Mouse (Mus musculus) neural tube, embryonic 12.5 days (tissue): ENCODE data around the gene Vmn2r12. TPM values are rescaled to one million over a fixed set of nuclear protein-coding genes. Genes with fewer than 3 reads are reported as not detected.
"Not testable (repeated sequence)": the region's sequence is repeated elsewhere in the genome, so short reads cannot be mapped to it uniquely, and the experiment has no call there.

Experiments used
- ATAC-seq: fragments of 200-750 bp; cut with Nextera tagmentation; 2 replicates; pipeline ENCODE4 v1.8.0; 2017; ENCODE audit warnings: low read depth, mild to moderate bottlenecking, moderate TSS enrichment, moderate library complexity; ENCODE audit not compliant: low FRiP score
- H3K27ac ChIP-seq: fragments of 300-500 bp; sonication (generic); 2 replicates; pipeline ENCODE4 v1.5.1; 2016
- H3K27me3 ChIP-seq: fragments of 300-500 bp; sonication (generic); replicated peaks from 2 replicates; pipeline ENCODE4 v1.6.1; 2016; ENCODE audit warnings: mild to moderate bottlenecking
- H3K36me3 ChIP-seq: fragments of 300-500 bp; sonication (generic); 2 replicates; pipeline ENCODE4 v1.6.1; 2016; ENCODE audit warnings: mild to moderate bottlenecking
- H3K4me1 ChIP-seq: fragments of 300-500 bp; sonication (generic); 2 replicates; pipeline ENCODE4 v1.6.1; 2016
- H3K4me2 ChIP-seq: fragments of 300-500 bp; sonication (generic); replicated peaks from 2 replicates; pipeline ENCODE4 v1.6.1; 2016; ENCODE audit warnings: mild to moderate bottlenecking
- H3K4me3 ChIP-seq: fragments of 300-500 bp; sonication (generic); 2 replicates; pipeline ENCODE4 v1.5.1; 2016
- H3K9ac ChIP-seq: fragments of 300-500 bp; sonication (generic); 2 replicates; pipeline ENCODE4 v1.6.1; 2016; ENCODE audit warnings: mild to moderate bottlenecking
- H3K9me3 ChIP-seq: fragments of 300-500 bp; sonication (generic); 2 replicates; pipeline ENCODE4 v1.6.1; 2016; ENCODE audit warnings: mild to moderate bottlenecking
- WGBS: fragments of 180-500 bp; shearing (Covaris S2); methylation state at CpG from one replicate; pipeline ENCODE4 v1.1.7; 2016; 5-methylcytosine and 5-hydroxymethylcytosine counted together
- polyA plus RNA-seq: library from polyadenylated mRNA; unstranded; fragments of >200 nt; fragmentation: Nextera tagmentation; extraction: Ambion mirVana; gene quantifications from 2 replicates; pipeline ENCODE4 v1.2.1, GENCODE M21; 2016

The Vmn2r12 gene
- not detected in 2 replicates for polyA plus RNA-seq

- not testable (repeated sequence) for H3K4me1 ChIP-seq, H3K4me3 ChIP-seq, H3K27ac ChIP-seq, H3K27me3 ChIP-seq, H3K9ac ChIP-seq, H3K4me2 ChIP-seq, ATAC-seq, H3K9me3 ChIP-seq, H3K36me3 ChIP-seq
- WGBS, result 87% methylated on average over 5 of the region's 5 CpGs
These were observed at the start of gene Vmn2r12 for GRCm38 (mm10) chr5:109097850-109098249. Vmn2r12 (minus strand) TSS chr5:109097950.

GRCm38 (mm10) chr5:109139546-109139945 lies 41.8 kb upstream of the Vmn2r12 start:
- no peak overlapping the region for H3K27ac ChIP-seq
- no peaks in the 10 kb centered on the region for H3K4me1 ChIP-seq
- H3K4me3 ChIP-seq, result no peak overlapping the region
- H3K9ac ChIP-seq, result no peak overlapping the region
- H3K4me2 ChIP-seq, result no peak overlapping the region
- H3K27me3 ChIP-seq, result no peaks in the 10 kb centered on the region
- ATAC-seq, result no peak
- H3K9me3 ChIP-seq, result 0 out of 2 replicates have a peak, but pooled peaks cover 15% of the 10 kb centered on the region
- WGBS, result 75% methylated on average over 2 of the region's 2 CpGs
- H3K36me3 ChIP-seq, result no peaks in the 10 kb centered on the region

- no peak for ATAC-seq
- no peak overlapping the region for H3K4me2 ChIP-seq
- WGBS, result 81% methylated on average over 2 of the region's 2 CpGs
- H3K9ac ChIP-seq, result no peak overlapping the region
- H3K27me3 ChIP-seq, result no peaks in the 10 kb centered on the region
- no peak overlapping the region for H3K4me3 ChIP-seq
- no peak overlapping the region for H3K27ac ChIP-seq
- peaks cover 18% of the 10 kb centered on the region; the same call in 1 of the 2 replicates for H3K9me3 ChIP-seq
- no peaks in the 10 kb centered on the region for H3K36me3 ChIP-seq
- no peaks in the 10 kb centered on the region for H3K4me1 ChIP-seq
These were observed 39.0 kb upstream of the Vmn2r12 start for GRCm38 (mm10) chr5:109136731-109137130.

GRCm38 (mm10) chr5:109096482-109096881 lies 1.3 kb downstream of the Vmn2r12 start:
- not testable (repeated sequence) for H3K4me3 ChIP-seq, ATAC-seq, H3K9ac ChIP-seq, H3K9me3 ChIP-seq, H3K4me2 ChIP-seq, H3K4me1 ChIP-seq, H3K36me3 ChIP-seq, H3K27ac ChIP-seq, H3K27me3 ChIP-seq
- WGBS, result 80% methylated on average over 3 of the region's 3 CpGs

GRCm38 (mm10) chr5:109072016-109072415 lies 25.7 kb downstream of the Vmn2r12 start:
- H3K9ac ChIP-seq, H3K4me3 ChIP-seq, H3K27ac ChIP-seq, H3K4me2 ChIP-seq, H3K4me1 ChIP-seq, H3K9me3 ChIP-seq, H3K27me3 ChIP-seq, H3K36me3 ChIP-seq, ATAC-seq: not testable (repeated sequence)
- 45% methylated on average over 4 of the region's 4 CpGs for WGBS

- H3K4me1 ChIP-seq, H3K27ac ChIP-seq, H3K36me3 ChIP-seq, H3K9ac ChIP-seq, H3K4me3 ChIP-seq, H3K4me2 ChIP-seq, ATAC-seq, H3K27me3 ChIP-seq: not testable (repeated sequence)
- WGBS, result 86% methylated on average over 3 of the region's 3 CpGs
- H3K9me3 ChIP-seq, result peaks cover 18% of the 10 kb centered on the region; the same call in 1 of the 2 replicates
These were observed 38.3 kb downstream of the Vmn2r12 start, which contains the start of gene Vmn2r11 for GRCm38 (mm10) chr5:109059469-109059868. Vmn2r11 (minus strand) TSS chr5:109059569.

GRCm38 (mm10) chr5:109055286-109055685 lies 42.5 kb downstream of the Vmn2r12 start:
- H3K9me3 ChIP-seq, result 0 out of 2 replicates have a peak, but pooled peaks cover 6% of the 10 kb centered on the region
- no peak for ATAC-seq
- H3K4me2 ChIP-seq, result no peak overlapping the region
- no peak overlapping the region for H3K9ac ChIP-seq
- H3K27ac ChIP-seq, result no peak overlapping the region
- no peaks in the 10 kb centered on the region for H3K4me1 ChIP-seq
- H3K4me3 ChIP-seq, result no peak overlapping the region
- H3K27me3 ChIP-seq, result no peaks in the 10 kb centered on the region
- WGBS, result 89% methylated on average over 1 of the region's 1 CpGs
- no peaks in the 10 kb centered on the region for H3K36me3 ChIP-seq

Other genes starting within 250 kb of the Vmn2r12 start
- not detected in 2 replicates for gene Vmn2r9, start 245.3 kb downstream of the Vmn2r12 start, polyA plus RNA-seq
- gene Vmn2r10, start 91.4 kb downstream of the Vmn2r12 start, polyA plus RNA-seq, result not detected in 2 replicates
- not detected in 2 replicates for gene Vmn2r11, start 38.4 kb downstream of the Vmn2r12 start, polyA plus RNA-seq
- gene Vmn2r13, start 94.2 kb upstream of the Vmn2r12 start, polyA plus RNA-seq, result not detected in 2 replicates
- gene Vmn2r14, start 126.8 kb upstream of the Vmn2r12 start, polyA plus RNA-seq, result not detected in 2 replicates
- not detected in 2 replicates for gene Vmn2r15, start 199.7 kb upstream of the Vmn2r12 start, polyA plus RNA-seq
- gene Vmn2r16, start 232.2 kb upstream of the Vmn2r12 start, polyA plus RNA-seq, result not detected in 2 replicates